Mouse (Mus musculus) hindbrain, embryonic 15.5 days (tissue): Measurements from ENCODE around the gene Cux1. TPM values are rescaled to one million over a fixed set of nuclear protein-coding genes. Genes with fewer than 3 reads are reported as not detected.

ENCODE experiments used
- ATAC-seq: fragments of 200-750 bp; cut with Nextera tagmentation; 2 replicates; pipeline ENCODE4 v1.8.0; 2017; ENCODE audit warnings: low read depth, moderate number of reproducible peaks, moderate TSS enrichment; ENCODE audit not compliant: low FRiP score
- H3K27ac ChIP-seq: fragments of 300-500 bp; sonication (generic); replicated peaks from 2 replicates; pipeline ENCODE4 v1.5.1; 2015; ENCODE audit warnings: mild to moderate bottlenecking, inconsistent platforms
- H3K27me3 ChIP-seq: fragments of 300-500 bp; sonication (generic); 2 replicates; pipeline ENCODE4 v1.6.1; 2015; ENCODE audit warnings: control low read depth, inconsistent platforms
- H3K36me3 ChIP-seq: fragments of 300-500 bp; sonication (generic); 2 replicates; pipeline ENCODE4 v1.6.1; 2015; ENCODE audit warnings: control low read depth, inconsistent platforms
- H3K4me1 ChIP-seq: fragments of 300-500 bp; sonication (generic); replicated peaks from 2 replicates; pipeline ENCODE4 v1.6.1; 2015; ENCODE audit warnings: control low read depth, inconsistent platforms
- H3K4me2 ChIP-seq: fragments of 300-500 bp; sonication (generic); 2 replicates; pipeline ENCODE4 v1.6.1; 2015; ENCODE audit warnings: moderate library complexity, mild to moderate bottlenecking, inconsistent platforms
- H3K4me3 ChIP-seq: fragments of 300-500 bp; sonication (generic); 2 replicates; pipeline ENCODE4 v1.5.1; 2015; ENCODE audit warnings: mild to moderate bottlenecking, inconsistent platforms
- H3K9ac ChIP-seq: fragments of 300-500 bp; sonication (generic); 2 replicates; pipeline ENCODE4 v1.6.1; 2015; ENCODE audit warnings: inconsistent platforms
- H3K9me3 ChIP-seq: fragments of 300-500 bp; sonication (generic); 2 replicates; pipeline ENCODE4 v1.6.1; 2016; ENCODE audit warnings: control low read depth, inconsistent platforms
- WGBS: fragments of 180-500 bp; shearing (Covaris S2); methylation state at CpG from one replicate; pipeline ENCODE4 v1.1.7; 2015; 5-methylcytosine and 5-hydroxymethylcytosine counted together
- polyA plus RNA-seq: library from polyadenylated mRNA; unstranded; fragments of >200 nt; fragmentation: Nextera tagmentation; extraction: Ambion mirVana; gene quantifications from 2 replicates; pipeline ENCODE4 v1.2.1, GENCODE M21; 2015

The Cux1 gene
- polyA plus RNA-seq, 1 experiment from 2014 or later: 106 TPM

DNA sequence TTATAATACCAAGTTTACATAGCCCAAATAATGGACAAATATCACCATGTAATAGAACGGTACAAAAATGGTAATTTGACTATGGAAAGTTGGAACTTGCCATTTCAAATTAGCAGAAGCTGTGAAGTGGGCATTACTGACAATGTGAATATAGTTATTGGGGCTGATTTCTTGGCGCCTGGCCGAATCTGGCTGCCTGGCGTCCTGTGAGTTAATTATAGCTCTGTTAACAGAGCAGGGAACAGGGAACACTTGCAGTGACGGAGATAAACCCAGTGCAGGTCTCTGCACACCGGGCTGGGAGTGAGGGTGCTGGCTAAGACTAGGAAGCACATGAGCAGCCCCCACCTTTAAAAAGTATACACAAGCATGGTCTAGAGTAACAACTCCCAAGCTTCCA is 104.7 kb downstream of the Cux1 start:
- no peak overlapping the region for H3K4me3 ChIP-seq
- H3K9ac ChIP-seq: no peak overlapping the region
- no peak overlapping the region for H3K27ac ChIP-seq
- no peak overlapping the region for H3K4me2 ChIP-seq
- no peaks in the 10 kb centered on the region for H3K27me3 ChIP-seq
- no peaks in the 10 kb centered on the region for H3K36me3 ChIP-seq
- WGBS: 64% methylated on average over 6 of the region's 6 CpGs
- H3K9me3 ChIP-seq: no peaks in the 10 kb centered on the region
- peaks cover 34% of the 10 kb centered on the region for H3K4me1 ChIP-seq
- ATAC-seq: no peak

DNA sequence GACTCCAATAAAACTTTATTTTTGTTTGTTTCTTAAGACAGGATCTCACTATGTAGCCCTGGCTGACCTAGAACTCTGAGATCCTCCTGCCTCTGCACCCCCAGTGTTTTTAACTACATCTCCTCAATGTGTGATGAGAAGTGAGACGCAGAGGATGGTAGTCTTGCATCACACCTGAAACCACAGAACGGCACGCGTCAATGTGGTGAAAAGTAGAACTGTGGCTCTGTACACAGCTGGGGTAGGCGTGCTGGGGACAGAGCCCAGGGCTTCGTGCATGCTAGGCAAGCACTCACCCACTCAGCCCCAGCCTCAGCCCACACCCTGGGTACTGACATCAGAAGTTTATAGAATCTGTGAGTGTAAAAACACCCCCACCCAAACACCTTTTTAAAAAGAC is 107.4 kb downstream of the Cux1 start:
- no peak for ATAC-seq
- Histone ChIP-seq H3K27me3 (no peaks in the 10 kb centered on the region), H3K9me3 (no peaks in the 10 kb centered on the region), H3K4me2 (no peak overlapping the region), H3K9ac (no peak overlapping the region), H3K4me3 (no peak overlapping the region), H3K27ac (no peak overlapping the region), H3K4me1 (peaks cover 14% of the 10 kb centered on the region), H3K36me3 (no peaks in the 10 kb centered on the region)
- WGBS: 94% methylated on average over 6 of the region's 6 CpGs

DNA sequence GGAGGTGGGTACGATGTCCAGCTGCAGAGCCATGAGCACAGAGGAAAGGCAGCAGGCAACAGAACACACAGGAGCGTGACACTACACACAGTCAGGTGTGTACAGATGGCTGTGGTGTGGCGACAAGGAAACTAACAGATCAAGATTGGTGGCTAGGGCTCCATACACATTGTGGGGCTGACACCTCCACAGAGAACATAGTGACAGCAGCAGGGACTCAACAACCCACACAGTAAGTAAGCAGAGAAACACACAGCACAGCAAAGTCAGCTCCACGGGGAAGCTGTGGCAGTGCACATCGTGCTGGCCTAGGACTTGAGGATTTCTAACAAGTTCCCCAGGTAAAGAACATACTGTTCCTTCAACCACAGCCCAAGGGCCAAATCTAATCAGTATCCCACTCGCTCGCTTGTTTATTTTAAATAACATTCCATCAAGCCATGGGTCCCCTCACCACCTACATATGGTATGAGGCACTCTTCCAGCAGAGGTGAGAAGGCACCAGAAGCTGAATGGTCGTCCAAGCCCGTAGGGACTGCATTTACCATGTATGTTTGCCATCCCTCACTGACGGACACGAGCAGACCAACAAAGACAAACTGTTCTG is 108.3 kb downstream of the Cux1 start:
- ATAC-seq: no peak

DNA sequence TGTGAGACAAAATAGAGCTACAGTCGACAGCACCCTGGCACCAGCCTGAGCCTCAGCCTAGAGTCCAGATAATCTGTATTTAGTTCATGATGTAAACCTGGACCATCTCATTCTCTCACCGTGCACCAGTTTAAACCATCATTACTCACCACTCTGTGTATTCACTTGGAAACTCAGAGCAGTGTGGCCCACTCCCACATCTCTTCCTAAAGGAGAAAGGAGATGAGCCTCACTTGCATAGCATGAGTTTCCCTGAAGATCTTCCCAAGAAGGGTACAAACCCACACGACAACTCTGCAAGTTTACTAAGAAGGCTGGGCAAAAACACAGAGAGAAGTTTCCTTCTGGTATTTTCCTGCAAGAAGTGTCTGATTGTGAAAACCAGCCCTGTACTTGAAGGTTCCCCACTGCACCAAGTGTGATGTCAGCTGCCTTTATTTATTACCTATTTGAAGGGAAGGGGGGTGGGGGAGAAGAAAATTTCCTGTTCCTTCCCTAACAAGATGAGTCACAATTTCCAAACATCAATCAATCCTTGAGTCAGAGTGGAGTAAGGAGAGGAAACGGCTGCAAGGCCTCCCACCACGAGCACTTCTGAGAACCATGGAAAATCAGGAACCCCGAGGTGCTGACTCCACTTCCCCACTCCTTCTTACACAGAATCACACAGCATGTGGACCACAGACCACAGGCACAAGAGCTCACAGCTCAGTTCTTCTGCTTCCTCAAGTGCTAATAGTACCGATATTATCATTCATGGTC is 109.0 kb downstream of the Cux1 start:
- H3K4me2 ChIP-seq: no peak overlapping the region
- no peaks in the 10 kb centered on the region for H3K9me3 ChIP-seq
- 67% methylated on average over 7 of the region's 7 CpGs for WGBS

More for the DNA sequence above, 108.3 kb downstream of the Cux1 start:
- no peaks in the 10 kb centered on the region for H3K9me3 ChIP-seq
- no peak overlapping the region for H3K4me2 ChIP-seq
- no peaks in the 10 kb centered on the region for H3K36me3 ChIP-seq
- H3K27me3 ChIP-seq: no peaks in the 10 kb centered on the region
- H3K4me3 ChIP-seq: no peak overlapping the region
- H3K4me1 ChIP-seq: peaks cover 14% of the 10 kb centered on the region
- no peak overlapping the region for H3K9ac ChIP-seq
- WGBS: 87% methylated on average over 11 of the region's 11 CpGs
- 0 out of 2 replicates have a peak overlapping the region, but pooled peaks have one; percentile 17 for H3K27ac ChIP-seq

DNA sequence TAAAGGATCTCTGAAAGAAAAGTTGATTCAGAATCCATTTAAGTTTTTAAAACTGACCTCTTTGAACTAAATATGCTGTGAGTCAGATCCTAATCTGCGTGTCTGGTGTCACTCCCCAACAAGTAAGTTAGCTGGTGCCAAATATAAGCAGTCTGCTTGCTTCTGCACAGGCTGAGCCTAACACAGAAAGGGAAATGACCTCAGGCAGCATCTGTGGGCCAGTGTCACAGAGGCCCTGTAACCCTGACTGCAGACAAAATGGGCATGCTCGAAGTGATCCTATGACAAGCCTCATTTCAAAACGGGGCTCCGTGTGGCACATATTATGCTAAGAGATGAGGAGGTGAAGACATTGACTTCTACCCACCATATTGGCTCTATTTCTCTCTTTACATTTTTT is 110.9 kb downstream of the Cux1 start:
- Histone ChIP-seq H3K9ac (no peak overlapping the region), H3K27ac (no peak overlapping the region), H3K4me1 (peaks cover 11% of the 10 kb centered on the region; the same call in 1 of the 2 replicates), H3K4me3 (no peak overlapping the region), H3K9me3 (no peaks in the 10 kb centered on the region), H3K36me3 (no peaks in the 10 kb centered on the region), H3K27me3 (no peaks in the 10 kb centered on the region), H3K4me2 (no peak overlapping the region)
- 89% methylated on average over 4 of the region's 4 CpGs for WGBS
- no peak for ATAC-seq

More for the DNA sequence above, 109.0 kb downstream of the Cux1 start:
- H3K4me1 ChIP-seq: peaks cover 18% of the 10 kb centered on the region
- H3K27me3 ChIP-seq: no peaks in the 10 kb centered on the region
- ATAC-seq: no peak
- H3K4me3 ChIP-seq: no peak overlapping the region
- peak overlapping the region; percentile 17; the same call in 1 of the 2 replicates for H3K27ac ChIP-seq
- H3K9ac ChIP-seq: no peak overlapping the region
- no peaks in the 10 kb centered on the region for H3K36me3 ChIP-seq

DNA sequence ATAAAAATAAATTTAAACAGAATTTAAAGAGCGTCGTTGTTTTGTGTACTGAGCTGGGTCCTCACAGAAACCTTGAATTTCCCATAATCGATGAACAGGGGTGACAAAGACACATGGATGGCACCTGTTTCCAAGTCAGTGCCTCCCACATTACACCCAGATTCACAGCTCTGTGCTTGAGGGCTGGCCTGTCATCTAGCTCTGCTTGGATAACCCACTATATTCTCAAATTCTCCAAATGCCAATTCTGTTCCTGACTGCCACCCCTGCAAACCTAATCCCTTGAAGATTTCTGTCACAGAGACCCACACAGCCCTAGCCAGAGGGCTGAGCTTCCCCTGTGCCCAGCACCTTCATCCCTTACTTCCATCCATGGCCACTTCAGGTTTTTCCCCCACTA is 114.6 kb downstream of the Cux1 start:
- Histone ChIP-seq H3K27me3 (no peaks in the 10 kb centered on the region), H3K9me3 (no peaks in the 10 kb centered on the region), H3K36me3 (no peaks in the 10 kb centered on the region), H3K9ac (no peak overlapping the region), H3K27ac (no peak overlapping the region), H3K4me3 (no peak overlapping the region), H3K4me1 (peaks cover 5% of the 10 kb centered on the region; the same call in 1 of the 2 replicates), H3K4me2 (no peak overlapping the region)
- WGBS: 94% methylated on average over 3 of the region's 3 CpGs
- no peak for ATAC-seq

DNA sequence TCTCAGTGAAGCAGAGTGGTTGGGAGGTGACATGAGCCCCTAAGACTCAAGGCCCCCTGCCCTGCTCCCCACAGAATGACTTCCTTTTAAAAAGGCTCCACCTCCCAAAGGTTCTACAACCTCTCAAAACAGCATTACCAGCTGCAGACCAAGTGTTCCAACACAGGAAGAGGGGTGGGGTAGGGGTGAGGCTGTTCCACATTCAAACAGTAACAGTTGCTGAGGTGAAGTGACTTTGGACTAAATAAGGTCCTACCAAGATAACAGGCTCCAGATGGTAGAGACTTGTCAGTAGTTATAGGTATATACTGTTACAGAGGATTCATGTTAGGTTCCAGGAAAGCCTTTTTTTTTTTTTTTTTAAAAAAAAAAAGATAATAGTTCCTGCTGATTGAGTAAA is 117.5 kb downstream of the Cux1 start:
- Histone ChIP-seq H3K4me3 (no peak overlapping the region), H3K9me3 (no peaks in the 10 kb centered on the region), H3K4me1 (peaks cover 4% of the 10 kb centered on the region; the same call in 1 of the 2 replicates), H3K4me2 (no peak overlapping the region), H3K9ac (no peak overlapping the region), H3K27me3 (no peaks in the 10 kb centered on the region), H3K27ac (no peak overlapping the region), H3K36me3 (no peaks in the 10 kb centered on the region)
- ATAC-seq: no peak

DNA sequence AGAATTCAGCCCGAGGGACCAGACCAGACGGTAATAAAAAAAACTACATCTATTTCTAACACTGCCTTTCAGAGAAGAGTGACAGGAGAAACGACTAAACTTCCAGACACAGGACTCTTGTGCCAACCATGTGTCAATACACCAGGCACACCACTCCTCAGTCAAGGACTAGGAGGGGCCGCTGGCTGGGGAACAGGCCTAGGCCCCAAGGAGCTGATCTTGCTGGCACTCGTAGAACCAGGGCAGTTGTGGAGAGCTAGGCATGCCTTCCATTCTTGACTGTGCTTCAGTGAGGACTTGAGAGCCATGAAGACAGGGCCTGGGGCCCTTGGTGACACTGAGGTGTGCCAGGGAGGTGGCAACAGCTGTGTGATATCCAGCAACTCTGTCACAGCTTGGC is 121.3 kb downstream of the Cux1 start:
- Histone ChIP-seq H3K9ac (no peak overlapping the region), H3K36me3 (no peaks in the 10 kb centered on the region), H3K27me3 (no peaks in the 10 kb centered on the region), H3K4me2 (no peak overlapping the region), H3K4me3 (no peak overlapping the region), H3K27ac (no peak overlapping the region), H3K4me1 (peaks cover 12% of the 10 kb centered on the region), H3K9me3 (no peaks in the 10 kb centered on the region)
- WGBS: 76% methylated on average over 5 of the region's 5 CpGs
- no peak for ATAC-seq

DNA sequence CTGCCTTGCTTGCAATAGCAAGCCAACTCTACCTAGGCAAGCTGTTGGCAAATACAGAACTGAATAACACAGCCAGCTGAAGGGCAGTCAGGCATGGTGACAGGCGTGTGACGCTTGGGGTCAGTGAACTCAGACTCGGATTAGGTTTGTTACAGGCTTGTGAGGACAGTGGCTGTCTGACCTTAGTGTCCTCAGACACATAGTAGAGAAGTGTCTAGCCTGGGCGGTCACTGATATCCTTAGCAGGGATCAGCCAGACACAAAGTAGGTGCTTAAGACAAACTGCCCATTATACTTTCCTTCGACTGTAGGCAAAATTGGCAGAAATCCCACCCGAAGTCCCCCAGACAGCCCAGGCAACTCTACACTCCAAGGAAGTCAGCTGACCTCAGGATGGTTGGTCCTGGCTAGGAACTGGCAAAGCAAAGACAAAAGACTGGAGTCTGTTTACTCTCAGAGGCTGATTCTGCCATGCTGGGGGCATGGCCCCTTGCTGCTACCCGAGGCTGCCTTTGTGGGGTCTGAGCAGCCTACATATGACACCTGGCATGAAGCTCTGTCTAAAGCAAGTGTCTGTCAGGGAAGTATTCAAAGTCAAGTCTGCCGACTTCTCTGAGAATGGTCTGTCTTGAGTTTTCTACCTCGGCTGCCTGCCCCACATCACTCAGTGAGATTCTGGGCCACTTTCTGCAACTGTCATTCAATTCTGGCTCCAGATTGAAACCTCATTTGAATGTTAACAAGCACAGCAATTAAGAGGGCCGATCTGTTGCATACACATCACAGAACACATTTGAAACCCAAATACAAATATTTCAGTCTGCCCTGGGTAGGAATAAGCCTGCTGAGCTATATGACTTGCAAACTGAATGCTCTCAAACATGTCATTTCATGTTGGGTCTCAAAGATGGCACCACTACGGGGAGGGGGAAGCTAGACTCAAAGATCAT is 124.8 kb downstream of the Cux1 start:
- WGBS: 53% methylated on average over 11 of the region's 11 CpGs
- no peak overlapping the region for H3K4me3 ChIP-seq
- H3K9me3 ChIP-seq: no peaks in the 10 kb centered on the region
- no peaks in the 10 kb centered on the region for H3K36me3 ChIP-seq
- peaks cover 12% of the 10 kb centered on the region for H3K4me1 ChIP-seq
- H3K27ac ChIP-seq: 0 out of 2 replicates have a peak overlapping the region, but pooled peaks have one; percentile 1
- peak; percentile 59; the same call in 1 of the 2 replicates for ATAC-seq
- H3K4me2 ChIP-seq: no peak overlapping the region
- H3K9ac ChIP-seq: no peak overlapping the region
- H3K27me3 ChIP-seq: no peaks in the 10 kb centered on the region

DNA sequence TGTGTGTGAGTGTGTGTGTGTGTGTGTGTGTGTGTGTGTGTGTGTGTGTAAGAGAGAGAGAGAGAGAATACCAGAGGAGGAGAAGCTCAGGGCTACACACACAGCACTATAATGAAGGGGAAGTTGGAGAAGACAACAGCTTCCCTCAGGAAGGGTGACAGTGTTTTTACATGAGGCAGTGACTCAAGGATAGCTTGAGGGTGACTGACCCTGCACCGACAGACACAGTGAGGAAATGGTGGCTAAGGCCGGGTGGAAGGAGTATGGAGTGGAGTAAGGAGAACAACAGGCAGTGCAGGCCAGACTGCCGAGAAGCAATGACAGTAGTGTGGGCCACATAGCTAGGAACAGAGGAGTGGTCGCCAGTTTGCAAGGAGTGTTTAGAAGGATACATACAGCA is 137.6 kb downstream of the Cux1 start:
- Histone ChIP-seq H3K36me3 (no peaks in the 10 kb centered on the region), H3K9me3 (no peaks in the 10 kb centered on the region)

DNA sequence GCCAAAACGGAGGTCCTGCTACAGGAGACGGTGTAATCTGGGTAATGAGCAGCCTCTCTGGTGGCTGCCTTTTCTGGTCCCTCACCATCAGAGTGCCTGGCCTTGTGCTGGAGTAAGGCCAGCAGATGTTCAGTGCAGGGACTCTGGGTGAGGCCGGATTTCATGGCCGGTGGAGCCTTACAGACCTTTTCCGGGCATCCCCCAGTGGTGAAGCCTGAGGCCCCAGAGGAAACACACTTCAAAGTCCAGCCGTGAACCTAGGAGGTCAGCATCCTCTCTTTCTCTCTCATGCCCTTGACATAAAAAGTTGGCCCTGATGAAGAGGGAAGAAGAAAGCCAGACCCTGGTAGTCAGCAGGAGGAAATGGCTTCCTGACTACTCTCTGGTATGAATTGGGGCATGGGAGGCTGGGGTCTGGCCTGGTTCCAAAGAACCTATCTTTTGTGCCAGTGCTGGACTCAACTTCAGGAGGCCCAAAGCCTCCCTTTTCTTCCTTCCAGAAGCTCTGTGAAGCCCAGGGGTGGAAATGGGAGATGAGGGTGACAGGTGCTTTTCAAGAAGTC is 138.7 kb downstream of the Cux1 start:
- ATAC-seq: no peak
- H3K9me3 ChIP-seq: no peaks in the 10 kb centered on the region
- H3K4me1 ChIP-seq: peaks cover 27% of the 10 kb centered on the region
- peak overlapping the region; percentile 30 for H3K27ac ChIP-seq
- no peak overlapping the region for H3K4me3 ChIP-seq
- H3K27me3 ChIP-seq: no peaks in the 10 kb centered on the region
- H3K36me3 ChIP-seq: no peaks in the 10 kb centered on the region
- H3K4me2 ChIP-seq: no peak overlapping the region
- WGBS: 52% methylated on average over 6 of the region's 6 CpGs
- H3K9ac ChIP-seq: no peak overlapping the region

More for the DNA sequence above, 137.6 kb downstream of the Cux1 start:
- H3K4me2 ChIP-seq: no peak overlapping the region
- no peak overlapping the region for H3K27ac ChIP-seq
- H3K4me1 ChIP-seq: peaks cover 27% of the 10 kb centered on the region
- H3K27me3 ChIP-seq: no peaks in the 10 kb centered on the region
- H3K9ac ChIP-seq: no peak overlapping the region
- ATAC-seq: no peak
- 81% methylated on average over 4 of the region's 4 CpGs for WGBS
- no peak overlapping the region for H3K4me3 ChIP-seq
